Mouse (Mus musculus): Measurements from ENCODE around the gene Fam241a. TPM values are rescaled to one million over a fixed set of nuclear protein-coding genes. Genes with fewer than 3 reads are reported as not detected.

Gene Fam241a
- polyA plus RNA-seq, 1 experiment from 2014 or later = 1.6 TPM

- H3K9ac ChIP-seq (ENCODE audit: low read length) = no peak overlapping the region
- ATAC-seq (ENCODE audit: insufficient number of reproducible peaks, low FRiP score, low TSS enrichment, low read depth) (no peak), DNase-seq (ENCODE audit: low spot score) (no peak)
- H3K4me2 ChIP-seq (ENCODE audit: low read depth, severe bottlenecking) = no peak overlapping the region
- no peak overlapping the region for H3K27ac ChIP-seq (replicated peaks; ENCODE audit: low read depth, low read length)
- peaks cover 3% of the 10 kb centered on the region; the same call in 1 of the 2 replicates for H3K27me3 ChIP-seq (ENCODE audit: control insufficient read depth, insufficient read depth, low read length)
- no peaks in the 10 kb centered on the region for H3K4me1 ChIP-seq (ENCODE audit: control insufficient read depth, insufficient read depth, low read length)
- H3K4me3 ChIP-seq (ENCODE audit: low read depth, low read length) = no peak overlapping the region
- no peaks in the 10 kb centered on the region for H3K36me3 ChIP-seq (ENCODE audit: control insufficient read depth, insufficient read depth, low read length)
- H3K9me3 ChIP-seq (ENCODE audit: control insufficient read depth, low read length) = no peaks in the 10 kb centered on the region
Measured at GRCm38 (mm10) chr3:127890008-127890407, 6.1 kb downstream of the Fam241a start.

GRCm38 (mm10) chr3:127889570-127889969 lies 6.6 kb downstream of the Fam241a start:
- Histone ChIP-seq H3K4me1 (ENCODE audit: control insufficient read depth, insufficient read depth, low read length) (no peaks in the 10 kb centered on the region), H3K4me3 (ENCODE audit: low read depth, low read length) (no peak overlapping the region), H3K36me3 (ENCODE audit: control insufficient read depth, insufficient read depth, low read length) (no peaks in the 10 kb centered on the region), H3K4me2 (ENCODE audit: low read depth, severe bottlenecking) (no peak overlapping the region), H3K9ac (ENCODE audit: low read length) (no peak overlapping the region), H3K27me3 (ENCODE audit: control insufficient read depth, insufficient read depth, low read length) (no peaks in the 10 kb centered on the region), H3K9me3 (ENCODE audit: control insufficient read depth, low read length) (no peaks in the 10 kb centered on the region), H3K27ac (replicated peaks; ENCODE audit: low read depth, low read length) (no peak overlapping the region)
- WGBS = 77% methylated on average over 3 of the region's 3 CpGs
- DNase-seq (ENCODE audit: low spot score) (no peak), ATAC-seq (ENCODE audit: insufficient number of reproducible peaks, low FRiP score, low TSS enrichment, low read depth) (no peak)

GRCm38 (mm10) chr3:127881684-127882083 lies 14.4 kb downstream of the Fam241a start:
- Histone ChIP-seq H3K4me1 (ENCODE audit: control insufficient read depth, insufficient read depth, low read length) (no peaks in the 10 kb centered on the region), H3K4me3 (ENCODE audit: low read depth, low read length) (no peak overlapping the region), H3K27ac (replicated peaks; ENCODE audit: low read depth, low read length) (no peak overlapping the region), H3K9me3 (ENCODE audit: control insufficient read depth, low read length) (no peaks in the 10 kb centered on the region), H3K4me2 (ENCODE audit: low read depth, severe bottlenecking) (no peak overlapping the region), H3K27me3 (ENCODE audit: control insufficient read depth, insufficient read depth, low read length) (no peaks in the 10 kb centered on the region), H3K36me3 (ENCODE audit: control insufficient read depth, insufficient read depth, low read length) (no peaks in the 10 kb centered on the region), H3K9ac (ENCODE audit: low read length) (no peak overlapping the region)
- no peak for DNase-seq (ENCODE audit: low spot score)
- WGBS = 72% methylated on average over 2 of the region's 2 CpGs
- ATAC-seq (ENCODE audit: insufficient number of reproducible peaks, low FRiP score, low TSS enrichment, low read depth) = no peak

GRCm38 (mm10) chr3:127879968-127880367 lies 16.2 kb downstream of the Fam241a start:
- no peak overlapping the region for H3K9ac ChIP-seq (ENCODE audit: low read length)
- no peaks in the 10 kb centered on the region for H3K27me3 ChIP-seq (ENCODE audit: control insufficient read depth, insufficient read depth, low read length)
- H3K4me2 ChIP-seq (ENCODE audit: low read depth, severe bottlenecking) = no peak overlapping the region
- H3K4me3 ChIP-seq (ENCODE audit: low read depth, low read length) = no peak overlapping the region
- H3K4me1 ChIP-seq (ENCODE audit: control insufficient read depth, insufficient read depth, low read length) = no peaks in the 10 kb centered on the region
- H3K36me3 ChIP-seq (ENCODE audit: control insufficient read depth, insufficient read depth, low read length) = no peaks in the 10 kb centered on the region
- DNase-seq (ENCODE audit: low spot score) (no peak), ATAC-seq (ENCODE audit: insufficient number of reproducible peaks, low FRiP score, low TSS enrichment, low read depth) (no peak)
- H3K9me3 ChIP-seq (ENCODE audit: control insufficient read depth, low read length) = no peaks in the 10 kb centered on the region
- no peak overlapping the region for H3K27ac ChIP-seq (replicated peaks; ENCODE audit: low read depth, low read length)
- 85% methylated on average over 3 of the region's 3 CpGs for WGBS

- ATAC-seq (ENCODE audit: insufficient number of reproducible peaks, low FRiP score, low TSS enrichment, low read depth) (no peak), DNase-seq (ENCODE audit: low spot score) (no peak)
- H3K27ac ChIP-seq (replicated peaks; ENCODE audit: low read depth, low read length) = no peak overlapping the region
- WGBS = 100% methylated on average over 2 of the region's 2 CpGs
- no peaks in the 10 kb centered on the region for H3K9me3 ChIP-seq (ENCODE audit: control insufficient read depth, low read length)
- H3K36me3 ChIP-seq (ENCODE audit: control insufficient read depth, insufficient read depth, low read length) = no peaks in the 10 kb centered on the region
- H3K4me2 ChIP-seq (ENCODE audit: low read depth, severe bottlenecking) = no peak overlapping the region
- H3K27me3 ChIP-seq (ENCODE audit: control insufficient read depth, insufficient read depth, low read length) = no peaks in the 10 kb centered on the region
- H3K4me1 ChIP-seq (ENCODE audit: control insufficient read depth, insufficient read depth, low read length) = no peaks in the 10 kb centered on the region
- no peak overlapping the region for H3K9ac ChIP-seq (ENCODE audit: low read length)
- H3K4me3 ChIP-seq (ENCODE audit: low read depth, low read length) = no peak overlapping the region
Measured at GRCm38 (mm10) chr3:127875509-127875908, 20.6 kb downstream of the Fam241a start.

GRCm38 (mm10) chr3:127875059-127875458 lies 21.1 kb downstream of the Fam241a start:
- H3K4me2 ChIP-seq (ENCODE audit: low read depth, severe bottlenecking) = no peak overlapping the region
- ATAC-seq (ENCODE audit: insufficient number of reproducible peaks, low FRiP score, low TSS enrichment, low read depth) = no peak

GRCm38 (mm10) chr3:127874254-127874883 lies 21.8 kb downstream of the Fam241a start:
- 42% methylated on average over 4 of the region's 4 CpGs for WGBS
- Histone ChIP-seq H3K36me3 (ENCODE audit: control insufficient read depth, insufficient read depth, low read length) (no peaks in the 10 kb centered on the region), H3K9ac (ENCODE audit: low read length) (no peak overlapping the region), H3K27me3 (ENCODE audit: control insufficient read depth, insufficient read depth, low read length) (no peaks in the 10 kb centered on the region), H3K4me3 (ENCODE audit: low read depth, low read length) (no peak overlapping the region), H3K9me3 (ENCODE audit: control insufficient read depth, low read length) (no peaks in the 10 kb centered on the region), H3K27ac (replicated peaks; ENCODE audit: low read depth, low read length) (no peak overlapping the region), H3K4me1 (ENCODE audit: control insufficient read depth, insufficient read depth, low read length) (no peaks in the 10 kb centered on the region), H3K4me2 (ENCODE audit: low read depth, severe bottlenecking) (no peak overlapping the region)
- no peak for DNase-seq (ENCODE audit: low spot score)
- no peak for ATAC-seq (ENCODE audit: insufficient number of reproducible peaks, low FRiP score, low TSS enrichment, low read depth)

More at GRCm38 (mm10) chr3:127875059-127875458, 21.1 kb downstream of the Fam241a start:
- H3K9me3 ChIP-seq (ENCODE audit: control insufficient read depth, low read length) = no peaks in the 10 kb centered on the region
- 79% methylated on average over 7 of the region's 7 CpGs for WGBS
- no peak overlapping the region for H3K27ac ChIP-seq (replicated peaks; ENCODE audit: low read depth, low read length)
- no peaks in the 10 kb centered on the region for H3K27me3 ChIP-seq (ENCODE audit: control insufficient read depth, insufficient read depth, low read length)
- no peaks in the 10 kb centered on the region for H3K4me1 ChIP-seq (ENCODE audit: control insufficient read depth, insufficient read depth, low read length)
- no peaks in the 10 kb centered on the region for H3K36me3 ChIP-seq (ENCODE audit: control insufficient read depth, insufficient read depth, low read length)
- no peak for DNase-seq (ENCODE audit: low spot score)
- no peak overlapping the region for H3K4me3 ChIP-seq (ENCODE audit: low read depth, low read length)
- H3K9ac ChIP-seq (ENCODE audit: low read length) = no peak overlapping the region

GRCm38 (mm10) chr3:127871575-127871974 lies 24.5 kb downstream of the Fam241a start:
- H3K4me3 ChIP-seq (ENCODE audit: low read depth, low read length) = no peak overlapping the region
- H3K4me2 ChIP-seq (ENCODE audit: low read depth, severe bottlenecking) = no peak overlapping the region
- H3K9ac ChIP-seq (ENCODE audit: low read length) = no peak overlapping the region
- H3K4me1 ChIP-seq (ENCODE audit: control insufficient read depth, insufficient read depth, low read length) = no peaks in the 10 kb centered on the region
- WGBS = 83% methylated on average over 9 of the region's 9 CpGs
- H3K27ac ChIP-seq (replicated peaks; ENCODE audit: low read depth, low read length) = no peak overlapping the region; the same call in 1 of the 2 replicates
- no peaks in the 10 kb centered on the region for H3K9me3 ChIP-seq (ENCODE audit: control insufficient read depth, low read length)
- H3K36me3 ChIP-seq (ENCODE audit: control insufficient read depth, insufficient read depth, low read length) = no peaks in the 10 kb centered on the region
- ATAC-seq (ENCODE audit: insufficient number of reproducible peaks, low FRiP score, low TSS enrichment, low read depth) (no peak), DNase-seq (ENCODE audit: low spot score) (no peak)
- H3K27me3 ChIP-seq (ENCODE audit: control insufficient read depth, insufficient read depth, low read length) = no peaks in the 10 kb centered on the region

DNA sequence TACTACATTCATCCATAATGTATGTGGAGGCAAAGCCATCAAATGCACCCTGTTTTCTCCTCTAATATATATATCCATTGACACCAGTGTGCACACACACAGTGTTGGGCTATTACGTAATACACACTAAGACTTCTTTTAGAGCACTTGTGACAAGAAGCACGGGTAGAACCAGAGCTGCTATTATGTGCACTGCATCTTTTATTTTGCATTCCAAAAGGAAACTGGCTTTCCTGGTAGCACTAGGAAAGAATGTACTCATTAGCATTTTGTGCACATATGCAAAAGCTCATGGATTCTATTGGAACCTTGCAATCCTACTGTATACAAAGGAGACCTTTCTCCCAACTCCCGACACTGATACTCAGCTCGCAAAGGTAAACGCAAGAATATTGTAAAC lies 27.2 kb downstream of the Fam241a start:
- H3K27ac ChIP-seq (replicated peaks; ENCODE audit: low read depth, low read length) = no peak overlapping the region
- 85% methylated on average over 5 of the region's 5 CpGs for WGBS
- DNase-seq (ENCODE audit: low spot score) = no peak
- no peaks in the 10 kb centered on the region for H3K9me3 ChIP-seq (ENCODE audit: control insufficient read depth, low read length)
- no peak overlapping the region for H3K4me3 ChIP-seq (ENCODE audit: low read depth, low read length)
- ATAC-seq (ENCODE audit: insufficient number of reproducible peaks, low FRiP score, low TSS enrichment, low read depth) = no peak
- H3K36me3 ChIP-seq (ENCODE audit: control insufficient read depth, insufficient read depth, low read length) = no peaks in the 10 kb centered on the region
- no peak overlapping the region for H3K4me2 ChIP-seq (ENCODE audit: low read depth, severe bottlenecking)
- H3K9ac ChIP-seq (ENCODE audit: low read length) = no peak overlapping the region
- no peaks in the 10 kb centered on the region for H3K4me1 ChIP-seq (ENCODE audit: control insufficient read depth, insufficient read depth, low read length)
- H3K27me3 ChIP-seq (ENCODE audit: control insufficient read depth, insufficient read depth, low read length) = no peaks in the 10 kb centered on the region

Measured in limb, embryonic 11.5 days (tissue).